Mouse (Mus musculus) testis, adult 2 months (tissue): ENCODE data around the gene Snca. TPM values are rescaled to one million over a fixed set of nuclear protein-coding genes. Genes with fewer than 3 reads are reported as not detected.
"Not testable (repeated sequence)": the region's sequence is repeated elsewhere in the genome, so short reads cannot be mapped to it uniquely, and the experiment has no call there.

Experiments used
- H3K27ac ChIP-seq: fragments of 200-500 bp; 2 replicates; pipeline ENCODE4 v1.5.1; 2012; ENCODE audit warnings: low read depth, low read length; ENCODE audit not compliant: control insufficient read depth, insufficient read depth
- H3K27me3 ChIP-seq: fragments of 200-500 bp; 2 replicates; pipeline ENCODE4 v1.6.1; 2012; ENCODE audit warnings: mild to moderate bottlenecking, low read length, moderate library complexity; ENCODE audit not compliant: control insufficient read depth, insufficient read depth
- H3K36me3 ChIP-seq: fragments of 200-500 bp; 2 replicates; pipeline ENCODE4 v1.6.1; 2012; ENCODE audit warnings: mild to moderate bottlenecking, low read length; ENCODE audit not compliant: control insufficient read depth, insufficient read depth
- H3K4me1 ChIP-seq: fragments of 200-500 bp; 2 replicates; pipeline ENCODE4 v1.6.1; 2012; ENCODE audit warnings: low read length; ENCODE audit not compliant: control insufficient read depth, insufficient read depth
- H3K4me3 ChIP-seq: fragments of 200-500 bp; 2 replicates; pipeline ENCODE4 v1.5.1; 2012; ENCODE audit warnings: low read depth, mild to moderate bottlenecking, low read length, moderate library complexity, mixed read lengths; ENCODE audit not compliant: control insufficient read depth
- CTCF ChIP-seq: fragments of 200-500 bp; IDR thresholded peaks from 2 replicates; pipeline ENCODE4 v1.5.1; 2012; ENCODE audit warnings: low read depth, mild to moderate bottlenecking, inconsistent platforms, low read length, moderate library complexity; ENCODE audit not compliant: control insufficient read depth, insufficient read depth, insufficient replicate concordance
- POLR2A ChIP-seq: fragments of 200-500 bp; IDR thresholded peaks from 2 replicates; pipeline ENCODE4 v1.6.1; 2012; ENCODE audit warnings: low read depth, mild to moderate bottlenecking, inconsistent platforms, low read length, moderate library complexity; ENCODE audit not compliant: control insufficient read depth
- polyA plus RNA-seq: library from polyadenylated mRNA; depleted of rRNA; stranded (reverse); fragments of >200 nt; gene quantifications from 2 replicates; pipeline ENCODE4 v1.2.3, GENCODE M21; 2012; rRNA removed

Gene Snca
- polyA plus RNA-seq, 1 experiment, result 0.12 TPM

- H3K36me3 ChIP-seq, result no peaks in the 10 kb centered on the region
- TF ChIP-seq POLR2A (no peak), CTCF (no peak)
- no peaks in the 10 kb centered on the region for H3K4me1 ChIP-seq
- H3K27me3 ChIP-seq, result no peaks in the 10 kb centered on the region
- no peak overlapping the region for H3K4me3 ChIP-seq
- H3K27ac ChIP-seq, result no peak overlapping the region
Observed at GRCm38 (mm10) chr6:60724110-60724829, 105.4 kb downstream of the Snca start.

- Histone ChIP-seq H3K4me1 (no peaks in the 10 kb centered on the region), H3K27ac (no peak overlapping the region), H3K4me3 (no peak overlapping the region), H3K27me3 (no peaks in the 10 kb centered on the region), H3K36me3 (no peaks in the 10 kb centered on the region)
- no peak for TF ChIP-seq CTCF
- no peak for TF ChIP-seq POLR2A
Observed at GRCm38 (mm10) chr6:60717566-60717965, 112.1 kb downstream of the Snca start.

- Histone ChIP-seq H3K27ac (no peak overlapping the region), H3K4me1 (no peaks in the 10 kb centered on the region), H3K27me3 (no peaks in the 10 kb centered on the region), H3K36me3 (no peaks in the 10 kb centered on the region), H3K4me3 (no peak overlapping the region)
- TF ChIP-seq CTCF (no peak), POLR2A (no peak)
Observed at GRCm38 (mm10) chr6:60709997-60710471, 119.6 kb downstream of the Snca start.

- no peak for TF ChIP-seq CTCF
- no peak for TF ChIP-seq POLR2A
- Histone ChIP-seq H3K4me1 (no peaks in the 10 kb centered on the region), H3K27me3 (no peaks in the 10 kb centered on the region), H3K27ac (no peak overlapping the region), H3K36me3 (no peaks in the 10 kb centered on the region), H3K4me3 (no peak overlapping the region)
Observed at GRCm38 (mm10) chr6:60698072-60698471, 131.6 kb downstream of the Snca start.

GRCm38 (mm10) chr6:60687048-60687447 lies 142.6 kb downstream of the Snca start:
- not testable (repeated sequence) for H3K27me3 ChIP-seq, H3K36me3 ChIP-seq, H3K4me1 ChIP-seq, H3K4me3 ChIP-seq, H3K27ac ChIP-seq

- no peak overlapping the region for H3K27ac ChIP-seq
Observed at GRCm38 (mm10) chr6:60682233-60682632, 147.4 kb downstream of the Snca start.

More at GRCm38 (mm10) chr6:60682233-60682632, 147.4 kb downstream of the Snca start:
- Histone ChIP-seq H3K4me3 (no peak overlapping the region), H3K27me3 (no peaks in the 10 kb centered on the region), H3K36me3 (no peaks in the 10 kb centered on the region), H3K4me1 (no peaks in the 10 kb centered on the region)
- no peak for TF ChIP-seq POLR2A
- no peak for TF ChIP-seq CTCF

Other genes starting within 250 kb of the Snca start
- 0.14 and 0.23 TPM in 2 replicates for gene Mmrn1, start 95.1 kb upstream of the Snca start, polyA plus RNA-seq